Mouse (Mus musculus) neural tube, embryonic 10.5 days (tissue): Measurements from ENCODE around the gene Neu2.

Source experiments
- DNase-seq: peaks from one replicate; pipeline ENCODE4 v3.0.0-alpha.2; 2017; ENCODE audit warnings: low spot score; ENCODE audit errors: extremely low spot score

The Neu2 gene

GRCm38 (mm10) chr1:87614576-87615295, 105.0 kb downstream of the Neu2 start:
- DNase-seq, result no peak

- no peak for DNase-seq
These were observed 110.6 kb downstream of the Neu2 start, which contains the start of gene Inpp5d for GRCm38 (mm10) chr1:87620211-87620668. Inpp5d (plus strand) TSS chr1:87620312.

GRCm38 (mm10) chr1:87620693-87621092, 111.0 kb downstream of the Neu2 start:
- DNase-seq, result no peak

GRCm38 (mm10) chr1:87621146-87621857, 111.6 kb downstream of the Neu2 start:
- no peak for DNase-seq

- DNase-seq, result no peak
These were observed 112.2 kb downstream of the Neu2 start for GRCm38 (mm10) chr1:87621858-87622279.

GRCm38 (mm10) chr1:87623977-87624666, 114.4 kb downstream of the Neu2 start:
- no peak for DNase-seq

- no peak for DNase-seq
These were observed 115.1 kb downstream of the Neu2 start for GRCm38 (mm10) chr1:87624826-87625225.

GRCm38 (mm10) chr1:87625254-87626025, 115.8 kb downstream of the Neu2 start:
- DNase-seq, result no peak

- DNase-seq, result no peak
These were observed 116.7 kb downstream of the Neu2 start for GRCm38 (mm10) chr1:87626344-87626743.

- no peak for DNase-seq
These were observed 118.4 kb downstream of the Neu2 start for GRCm38 (mm10) chr1:87628085-87628484.

GRCm38 (mm10) chr1:87631584-87631983, 121.9 kb downstream of the Neu2 start:
- no peak for DNase-seq

GRCm38 (mm10) chr1:87632163-87632562, 122.5 kb downstream of the Neu2 start:
- no peak for DNase-seq

GRCm38 (mm10) chr1:87636716-87637117, 127.0 kb downstream of the Neu2 start:
- DNase-seq, result no peak

- DNase-seq, result no peak
These were observed 127.6 kb downstream of the Neu2 start for GRCm38 (mm10) chr1:87637121-87637877.

GRCm38 (mm10) chr1:87637878-87638600, 128.3 kb downstream of the Neu2 start:
- DNase-seq, result no peak

GRCm38 (mm10) chr1:87639724-87640123, 130.0 kb downstream of the Neu2 start:
- no peak for DNase-seq

- DNase-seq, result no peak
These were observed 130.5 kb downstream of the Neu2 start for GRCm38 (mm10) chr1:87640165-87640661.

- DNase-seq, result no peak
These were observed 133.3 kb downstream of the Neu2 start for GRCm38 (mm10) chr1:87643016-87643415.

- DNase-seq, result no peak
These were observed 135.4 kb downstream of the Neu2 start for GRCm38 (mm10) chr1:87645041-87645440.

- no peak for DNase-seq
These were observed 136.1 kb downstream of the Neu2 start for GRCm38 (mm10) chr1:87645748-87646147.
